ENCODE assay signal across 8 mouse cellular contexts in the genomic region with DNA sequence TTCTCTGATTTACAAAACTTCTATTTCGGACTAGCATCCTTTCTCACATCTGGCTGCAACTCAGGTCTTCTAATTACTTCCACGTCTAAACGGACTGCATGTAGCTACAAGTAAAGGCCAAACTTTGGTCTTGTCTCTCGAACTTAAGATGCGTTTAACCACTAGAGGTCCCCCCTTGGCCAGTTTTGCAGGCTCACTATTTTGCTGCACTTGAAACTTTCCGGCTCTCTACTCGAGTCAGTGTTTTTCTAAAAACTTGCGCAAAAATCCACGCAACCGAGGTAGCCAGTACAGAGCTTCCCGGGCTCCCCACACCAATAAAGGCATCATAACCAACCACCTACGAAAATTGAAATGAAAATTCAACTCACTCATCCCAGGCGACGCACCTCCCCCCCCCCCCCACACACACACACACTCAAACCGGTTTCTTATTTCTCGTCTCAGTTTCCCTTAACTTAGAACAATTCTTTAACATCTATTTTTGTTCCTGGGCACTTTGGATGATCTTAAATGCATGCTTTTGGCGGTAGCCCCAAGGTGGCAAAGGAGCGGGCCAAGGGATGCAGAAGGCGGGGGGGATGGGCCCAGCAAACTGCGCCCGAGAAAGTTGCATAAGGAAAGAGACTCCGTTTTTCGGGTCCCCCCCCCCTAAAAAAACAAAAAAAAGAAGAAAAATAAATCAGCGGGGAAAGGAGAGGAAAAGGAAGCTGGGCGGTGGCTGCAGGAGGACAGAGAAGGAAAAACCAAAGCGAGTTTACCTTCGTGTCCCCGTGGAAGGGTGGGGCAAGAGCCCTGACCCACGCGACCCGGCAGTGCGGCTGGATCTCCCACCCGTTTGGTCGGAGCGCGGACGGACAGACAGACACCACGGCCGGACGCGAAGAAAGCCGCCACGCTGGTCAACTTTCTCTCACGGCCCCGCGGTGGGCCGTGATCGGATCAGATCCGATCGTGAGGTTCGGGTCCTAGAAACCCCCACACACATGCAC. TPM values are rescaled to one million over a fixed set of nuclear protein-coding genes. Genes with fewer than 3 reads are reported as not detected.
DNase-seq lines count a peak whose midpoint lies in the region; ATAC-seq lines count a peak whose summit lies in the region.

No protein-coding gene starts in this region.

- 0% methylated on average over 39 of the region's 51 CpGs for WGBS in embryonic facial prominence, embryonic 14.5 days
- WGBS in limb, embryonic 13.5 days, result under 1% methylated on average over 51 of the region's 51 CpGs
- under 1% methylated on average over 51 of the region's 51 CpGs for WGBS in midbrain, embryonic 15.5 days

- H3K4me2 ChIP-seq in embryonic facial prominence, embryonic 14.5 days (ENCODE audit: low read depth, low read length), result peak overlapping the region; percentile 67
- H3K4me2 ChIP-seq in limb, embryonic 13.5 days (replicated peaks), result peak overlapping the region; percentile 74
- peak overlapping the region; percentile 98 for H3K4me2 ChIP-seq in midbrain, embryonic 15.5 days

- peak overlapping the region; percentile 88 for H3K4me3 ChIP-seq in embryonic facial prominence, embryonic 14.5 days (ENCODE audit: low read depth, low read length)
- H3K4me3 ChIP-seq in limb, embryonic 13.5 days, result peak overlapping the region; percentile 88
- H3K4me3 ChIP-seq in midbrain, embryonic 15.5 days, result peak overlapping the region; percentile 81

- no peaks in the 10 kb centered on the region for H3K9me3 ChIP-seq in embryonic facial prominence, embryonic 14.5 days (ENCODE audit: control insufficient read depth, low read length)
- no peaks in the 10 kb centered on the region for H3K9me3 ChIP-seq in limb, embryonic 13.5 days
- no peaks in the 10 kb centered on the region for H3K9me3 ChIP-seq in midbrain, embryonic 15.5 days

- peak; percentile 94 for DNase-seq in 3T3-L1 (ENCODE audit: low read depth, low spot score)
- peak; percentile 31 to 65 for DNase-seq in adrenal gland, postnatal 4 days (ENCODE audit: low spot score in 2 of 2)
- peak; percentile 96 for DNase-seq in embryonic facial prominence, embryonic 14.5 days (ENCODE audit: low spot score)
- peak; percentile 67 to 88 for DNase-seq in heart, adult 9 months (ENCODE audit: low spot score in 2 of 2)
- DNase-seq in kidney, adult 9 months, result peak; percentile 95
- DNase-seq in spleen, adult 18-20 months, result peak; percentile 62 to 78

- peak overlapping the region; percentile 96 for H3K27ac ChIP-seq in embryonic facial prominence, embryonic 14.5 days (replicated peaks; ENCODE audit: low read depth, low read length)
- peak overlapping the region; percentile 98 for H3K27ac ChIP-seq in limb, embryonic 13.5 days
- H3K27ac ChIP-seq in midbrain, embryonic 15.5 days, result peak overlapping the region; percentile 95

- peak overlapping the region; percentile 96 for H3K9ac ChIP-seq in embryonic facial prominence, embryonic 14.5 days (ENCODE audit: low read depth, low read length)
- H3K9ac ChIP-seq in limb, embryonic 13.5 days, result peak overlapping the region; percentile 99
- peak overlapping the region; percentile 89 for H3K9ac ChIP-seq in midbrain, embryonic 15.5 days

- H3K27me3 ChIP-seq in embryonic facial prominence, embryonic 14.5 days (replicated peaks; ENCODE audit: control insufficient read depth, insufficient read depth, low read length), result no peaks in the 10 kb centered on the region
- H3K27me3 ChIP-seq in limb, embryonic 13.5 days, result no peaks in the 10 kb centered on the region
- H3K27me3 ChIP-seq in midbrain, embryonic 15.5 days (replicated peaks), result no peaks in the 10 kb centered on the region

- H3K4me1 ChIP-seq in embryonic facial prominence, embryonic 14.5 days (ENCODE audit: control insufficient read depth, insufficient read depth, low read length), result peaks cover 9% of the 10 kb centered on the region; the same call in 1 of the 2 replicates
- H3K4me1 ChIP-seq in limb, embryonic 13.5 days, result peaks cover 18% of the 10 kb centered on the region
- H3K4me1 ChIP-seq in midbrain, embryonic 15.5 days, result peaks cover 32% of the 10 kb centered on the region

- H3K36me3 ChIP-seq in embryonic facial prominence, embryonic 14.5 days (ENCODE audit: control insufficient read depth, insufficient read depth, low read length), result peaks cover 6% of the 10 kb centered on the region; the same call in 1 of the 2 replicates
- peaks cover 9% of the 10 kb centered on the region for H3K36me3 ChIP-seq in limb, embryonic 13.5 days
- no peaks in the 10 kb centered on the region for H3K36me3 ChIP-seq in midbrain, embryonic 15.5 days (replicated peaks)

- ATAC-seq in embryonic facial prominence, embryonic 14.5 days (ENCODE audit: low read depth), result peak; percentile 8
- ATAC-seq in limb, embryonic 13.5 days (ENCODE audit: low FRiP score, low read depth), result peak; percentile 46; the same call in 1 of the 2 replicates
- no peak for ATAC-seq in midbrain, embryonic 15.5 days (replicated peaks)

RNA-seq across cellular contexts. Expression of a gene that starts 2.5 kb away (rescaled TPM):
- total RNA-seq in adrenal gland, postnatal 4 days (2021), result 10 to 100 TPM; 21.8 to 22.0 TPM
- 13.6 and 17.1 TPM in 2 replicates for polyA plus RNA-seq in embryonic facial prominence, embryonic 14.5 days (2014; fragmentation: Nextera tagmentation; extraction: Ambion mirVana)
- polyA plus RNA-seq in limb, embryonic 13.5 days (2015; fragmentation: Nextera tagmentation; extraction: Ambion mirVana), result 33.1 and 33.7 TPM in 2 replicates
- 33.9 and 37.5 TPM in 2 replicates for polyA plus RNA-seq in midbrain, embryonic 15.5 days (2015; fragmentation: Nextera tagmentation; extraction: Ambion mirVana)
